Mouse (Mus musculus): ENCODE data around the gene Nrd1. TPM values are rescaled to one million over a fixed set of nuclear protein-coding genes. Genes with fewer than 3 reads are reported as not detected.

The Nrd1 gene
- polyA plus RNA-seq, 1 experiment: 3.9 TPM

DNA sequence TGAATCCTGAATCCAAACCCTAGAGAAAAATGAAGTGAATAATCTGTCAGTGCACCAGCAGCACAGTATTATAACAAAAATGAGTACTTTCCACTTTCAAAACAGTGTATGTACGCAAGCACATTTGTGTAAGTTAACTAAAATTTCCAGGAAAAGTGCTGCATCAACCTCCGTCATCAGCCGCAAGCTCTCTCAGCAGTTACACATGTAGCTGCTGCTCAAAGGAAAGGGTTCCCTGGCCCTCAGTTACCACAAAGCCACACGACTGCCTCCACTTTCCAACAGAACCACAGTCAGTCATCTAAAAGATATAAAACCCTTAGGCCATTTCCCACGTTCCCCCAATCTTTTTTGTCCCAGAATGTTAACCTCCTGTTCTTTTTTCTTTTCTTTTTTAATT, 102.1 kb downstream of the Nrd1 start:
- Histone ChIP-seq H3K36me3 (ENCODE audit: control insufficient read depth) (peaks cover 22% of the 10 kb centered on the region), H3K4me3 (replicated peaks) (no peak overlapping the region), H3K27me3 (ENCODE audit: control insufficient read depth) (no peaks in the 10 kb centered on the region), H3K9me3 (ENCODE audit: control insufficient read depth, low read length) (no peaks in the 10 kb centered on the region), H3K4me1 (ENCODE audit: control insufficient read depth) (peaks cover 33% of the 10 kb centered on the region)
- TF ChIP-seq TAL1 (IDR thresholded peaks at IDR 0.05; ENCODE audit: low read length) (no peak), GATA1 (IDR thresholded peaks at IDR 0.05; ENCODE audit: low read length) (no peak)

DNA sequence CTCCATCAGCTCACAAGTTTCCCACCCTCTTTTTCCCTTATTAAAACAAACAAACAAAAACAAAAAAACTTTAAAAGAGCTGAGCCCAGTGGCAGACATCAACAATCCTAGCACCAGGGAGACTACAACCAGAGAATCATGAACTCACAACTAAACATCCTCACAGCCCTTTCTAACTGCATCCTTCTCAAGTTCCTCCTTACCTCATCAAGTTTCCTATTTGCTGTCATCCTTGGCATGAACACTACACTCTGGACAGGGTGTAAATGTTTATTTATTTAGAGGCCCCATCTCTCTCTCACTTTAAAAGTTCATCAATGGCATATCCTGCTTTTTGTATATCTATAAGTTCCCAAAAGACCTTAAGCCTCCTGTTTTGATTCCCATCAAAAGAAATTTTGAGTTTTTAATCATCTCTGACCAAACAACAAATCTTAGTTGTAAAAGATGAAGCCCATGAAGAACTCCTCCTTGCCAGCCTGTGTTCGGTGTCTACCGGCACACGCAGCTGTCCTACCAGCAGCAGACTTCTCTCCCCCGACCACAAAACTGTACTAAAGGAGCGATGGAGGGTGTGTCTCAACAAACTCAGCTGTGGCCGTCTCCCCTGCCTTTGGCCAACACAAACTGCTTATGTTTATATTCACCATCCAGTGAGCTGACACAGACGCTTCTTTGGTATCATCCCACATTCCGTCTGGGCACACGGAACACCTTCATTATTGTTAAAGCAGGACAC, 102.9 kb downstream of the Nrd1 start:
- Histone ChIP-seq H3K4me3 (replicated peaks) (no peak overlapping the region), H3K27me3 (ENCODE audit: control insufficient read depth) (no peaks in the 10 kb centered on the region)

DNA sequence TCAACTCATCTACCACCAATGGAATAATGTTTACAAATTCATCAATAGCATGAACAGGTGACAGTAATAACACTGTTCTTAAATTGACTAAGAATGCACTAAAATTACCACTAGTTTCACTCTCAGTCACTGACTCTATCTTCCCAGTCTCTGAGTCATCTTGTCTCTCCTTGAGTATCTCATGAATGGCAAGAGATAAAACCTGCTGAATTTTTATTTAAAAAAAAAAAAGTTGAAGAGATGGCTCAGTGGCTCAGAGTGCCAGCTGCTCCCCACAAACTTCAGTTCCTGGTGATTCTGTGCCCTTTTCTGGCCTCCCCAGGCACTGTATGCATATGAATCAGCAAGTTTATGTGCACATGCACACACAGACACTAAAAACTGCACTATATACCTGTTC, 104.8 kb downstream of the Nrd1 start:
- no peaks in the 10 kb centered on the region for H3K27me3 ChIP-seq (ENCODE audit: control insufficient read depth)
- H3K9me3 ChIP-seq (ENCODE audit: control insufficient read depth, low read length): no peaks in the 10 kb centered on the region
- peaks cover 16% of the 10 kb centered on the region for H3K36me3 ChIP-seq (ENCODE audit: control insufficient read depth)
- TF ChIP-seq GATA1 (IDR thresholded peaks at IDR 0.05; ENCODE audit: low read length) (no peak), TAL1 (IDR thresholded peaks at IDR 0.05; ENCODE audit: low read length) (no peak)
- H3K4me3 ChIP-seq (replicated peaks): no peak overlapping the region
- H3K4me1 ChIP-seq (ENCODE audit: control insufficient read depth): peaks cover 18% of the 10 kb centered on the region

More for the DNA sequence above, 102.9 kb downstream of the Nrd1 start:
- Histone ChIP-seq H3K4me1 (ENCODE audit: control insufficient read depth) (peaks cover 29% of the 10 kb centered on the region), H3K9me3 (ENCODE audit: control insufficient read depth, low read length) (no peaks in the 10 kb centered on the region), H3K36me3 (ENCODE audit: control insufficient read depth) (peaks cover 21% of the 10 kb centered on the region)
- TF ChIP-seq TAL1 (IDR thresholded peaks at IDR 0.05; ENCODE audit: low read length) (no peak), GATA1 (IDR thresholded peaks at IDR 0.05; ENCODE audit: low read length) (no peak)

DNA sequence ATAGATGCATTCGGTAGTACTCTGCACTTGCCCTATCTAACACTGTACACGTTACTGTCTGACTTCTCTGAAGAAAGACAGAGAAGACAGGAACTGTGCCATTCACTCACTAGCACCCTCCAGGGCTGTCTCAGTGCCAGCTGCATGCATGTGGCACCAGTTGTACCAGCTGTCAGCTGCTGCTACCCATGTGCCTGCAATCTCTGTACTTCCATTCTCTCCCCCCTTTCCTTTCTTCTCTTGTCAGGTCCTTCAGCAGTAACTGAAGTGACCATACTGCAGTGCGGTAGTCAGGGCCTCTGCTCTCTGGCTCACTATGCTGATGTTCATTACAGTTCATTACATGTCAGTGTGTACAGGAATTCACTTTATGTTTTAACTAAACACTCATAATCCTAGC, 105.6 kb downstream of the Nrd1 start:
- Histone ChIP-seq H3K27me3 (ENCODE audit: control insufficient read depth) (no peaks in the 10 kb centered on the region), H3K4me3 (replicated peaks) (no peak overlapping the region), H3K4me1 (ENCODE audit: control insufficient read depth) (peaks cover 18% of the 10 kb centered on the region), H3K9me3 (ENCODE audit: control insufficient read depth, low read length) (no peaks in the 10 kb centered on the region), H3K36me3 (ENCODE audit: control insufficient read depth) (peaks cover 10% of the 10 kb centered on the region)
- TF ChIP-seq GATA1 (IDR thresholded peaks at IDR 0.05; ENCODE audit: low read length): no peak
- TF ChIP-seq TAL1 (IDR thresholded peaks at IDR 0.05; ENCODE audit: low read length): no peak

DNA sequence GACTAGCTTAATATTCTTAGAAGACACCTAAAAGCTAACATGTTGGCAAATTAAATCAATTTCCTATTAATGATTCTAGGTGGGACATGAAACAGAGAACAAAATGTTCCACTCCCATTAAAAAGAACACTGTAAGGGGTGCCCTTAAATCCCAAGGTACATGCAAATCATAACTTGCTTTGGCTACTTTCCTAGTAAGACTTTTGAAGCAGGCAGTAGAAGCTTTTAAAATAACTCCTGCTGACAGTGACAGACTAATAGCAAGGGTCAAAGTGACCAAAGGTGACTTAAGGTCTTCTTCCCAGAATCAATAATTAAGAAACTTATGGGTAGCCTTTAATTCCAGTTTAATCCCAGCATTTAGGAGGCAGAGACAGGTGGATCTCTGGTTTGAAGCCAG, 106.1 kb downstream of the Nrd1 start:
- Histone ChIP-seq H3K27me3 (ENCODE audit: control insufficient read depth) (no peaks in the 10 kb centered on the region), H3K36me3 (ENCODE audit: control insufficient read depth) (peaks cover 5% of the 10 kb centered on the region), H3K9me3 (ENCODE audit: control insufficient read depth, low read length) (no peaks in the 10 kb centered on the region), H3K4me3 (replicated peaks) (no peak overlapping the region), H3K4me1 (ENCODE audit: control insufficient read depth) (peaks cover 18% of the 10 kb centered on the region)
- TF ChIP-seq TAL1 (IDR thresholded peaks at IDR 0.05; ENCODE audit: low read length): no peak
- TF ChIP-seq GATA1 (IDR thresholded peaks at IDR 0.05; ENCODE audit: low read length): no peak

DNA sequence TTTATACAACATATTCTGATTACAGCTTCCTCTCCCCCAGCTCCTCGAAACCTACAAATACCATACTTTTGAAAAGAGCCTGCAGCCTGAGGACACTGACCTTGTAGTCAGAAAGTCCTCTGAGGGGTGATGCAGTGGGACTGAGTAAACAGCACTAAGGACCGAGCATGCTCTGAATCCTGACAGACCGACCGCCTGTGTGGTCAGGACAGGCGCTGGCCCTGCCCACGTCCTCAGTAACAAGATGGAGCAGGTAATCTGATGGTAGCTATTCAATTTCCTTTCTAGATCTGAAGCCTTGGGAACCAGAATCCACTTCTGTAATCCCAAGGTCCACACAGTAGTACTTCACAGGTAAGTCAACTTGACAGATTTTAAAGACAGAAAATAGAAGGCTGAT, 108.6 kb downstream of the Nrd1 start:
- H3K4me1 ChIP-seq (ENCODE audit: control insufficient read depth): peaks cover 14% of the 10 kb centered on the region
- H3K27me3 ChIP-seq (ENCODE audit: control insufficient read depth): no peaks in the 10 kb centered on the region
- TF ChIP-seq GATA1 (IDR thresholded peaks at IDR 0.05; ENCODE audit: low read length) (no peak), TAL1 (IDR thresholded peaks at IDR 0.05; ENCODE audit: low read length) (no peak)
- H3K4me3 ChIP-seq (replicated peaks): no peak overlapping the region
- H3K9me3 ChIP-seq (ENCODE audit: control insufficient read depth, low read length): no peaks in the 10 kb centered on the region
- H3K36me3 ChIP-seq (ENCODE audit: control insufficient read depth): 0 out of 2 replicates have a peak, but pooled peaks cover 2% of the 10 kb centered on the region

DNA sequence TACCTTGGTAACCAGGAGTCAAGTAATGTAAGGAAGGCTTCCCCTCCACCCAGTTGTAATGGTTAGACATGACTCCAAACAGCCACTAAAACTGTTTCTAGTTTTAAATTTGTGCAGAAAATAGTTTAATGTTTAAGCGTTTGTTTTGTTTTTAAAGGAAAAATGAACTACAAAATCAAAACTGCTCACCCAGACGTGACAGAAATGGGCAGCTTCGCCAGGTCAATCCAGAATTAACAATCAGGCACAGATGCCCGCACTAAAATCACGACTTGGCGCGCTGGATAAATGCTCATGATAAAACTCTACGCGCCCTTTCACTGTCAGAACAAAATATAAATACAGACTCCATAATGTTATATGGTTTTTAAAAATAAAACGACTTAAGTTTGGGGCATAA, 109.2 kb downstream of the Nrd1 start:
- TF ChIP-seq GATA1 (IDR thresholded peaks at IDR 0.05; ENCODE audit: low read length) (no peak), TAL1 (IDR thresholded peaks at IDR 0.05; ENCODE audit: low read length) (no peak)
- H3K36me3 ChIP-seq (ENCODE audit: control insufficient read depth): 0 out of 2 replicates have a peak, but pooled peaks cover 2% of the 10 kb centered on the region
- H3K4me1 ChIP-seq (ENCODE audit: control insufficient read depth): peaks cover 14% of the 10 kb centered on the region
- no peaks in the 10 kb centered on the region for H3K9me3 ChIP-seq (ENCODE audit: control insufficient read depth, low read length)
- no peak overlapping the region for H3K4me3 ChIP-seq (replicated peaks)
- no peaks in the 10 kb centered on the region for H3K27me3 ChIP-seq (ENCODE audit: control insufficient read depth)

DNA sequence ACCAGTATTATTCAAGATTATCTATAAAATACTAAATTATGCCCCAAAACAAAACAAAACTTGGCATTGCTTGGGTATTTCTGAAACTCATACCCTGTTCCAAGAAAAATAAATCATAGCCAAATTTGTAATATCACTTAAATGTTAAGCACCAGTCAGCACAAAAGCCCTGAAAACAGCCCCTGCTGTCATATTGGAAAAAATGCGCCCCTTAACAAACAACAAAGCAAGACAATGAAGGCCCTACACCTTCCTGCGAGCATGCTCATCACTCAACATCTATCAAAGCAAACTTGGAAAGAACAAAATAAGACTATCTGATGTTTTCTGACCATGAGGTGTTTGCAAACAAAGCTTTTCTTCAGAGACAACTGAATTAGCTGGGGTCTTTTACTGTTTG, 110.5 kb downstream of the Nrd1 start:
- TF ChIP-seq GATA1 (IDR thresholded peaks at IDR 0.05; ENCODE audit: low read length): no peak
- no peak for TF ChIP-seq TAL1 (IDR thresholded peaks at IDR 0.05; ENCODE audit: low read length)
- H3K27me3 ChIP-seq (ENCODE audit: control insufficient read depth): no peaks in the 10 kb centered on the region
- H3K4me3 ChIP-seq (replicated peaks): no peak overlapping the region
- H3K4me1 ChIP-seq (ENCODE audit: control insufficient read depth): peaks cover 3% of the 10 kb centered on the region
- no peaks in the 10 kb centered on the region for H3K9me3 ChIP-seq (ENCODE audit: control insufficient read depth, low read length)
- H3K36me3 ChIP-seq (ENCODE audit: control insufficient read depth): 0 out of 2 replicates have a peak, but pooled peaks cover 1% of the 10 kb centered on the region

Other genes with a start within 250 kb of the Nrd1 start
- not detected in 2 replicates for gene Zfyve9, start 219.9 kb upstream of the Nrd1 start, polyA plus RNA-seq (2012)
- 0.32 and 0.61 TPM in 2 replicates for gene Btf3l4, start 167.0 kb upstream of the Nrd1 start, polyA plus RNA-seq (2012)
- 0.05 and 0.11 TPM in 2 replicates for gene Txndc12, start 166.1 kb upstream of the Nrd1 start, polyA plus RNA-seq (2012)
- gene Kti12, start 152.9 kb upstream of the Nrd1 start, polyA plus RNA-seq (2012): 3.2 and 3.6 TPM in 2 replicates
- not detected in 2 replicates for gene A730015C16Rik, start 152.0 kb upstream of the Nrd1 start, polyA plus RNA-seq (2012)
- 0.19 TPM in 1 of 2 replicates, not detected in the other for gene Rab3b, start 121.6 kb upstream of the Nrd1 start, polyA plus RNA-seq (2012)
- 0.44 and 0.47 TPM in 2 replicates for gene Osbpl9, start 201.6 kb downstream of the Nrd1 start, polyA plus RNA-seq (2012)
- not detected in 2 replicates for gene Calr4, start 233.8 kb downstream of the Nrd1 start, polyA plus RNA-seq (2012)

Measured in erythroblast, embryonic 14.5 days (primary cell).